Mouse (Mus musculus) Patski (cell line): Measurements from ENCODE around the gene Il34. TPM values are rescaled to one million over a fixed set of nuclear protein-coding genes. Genes with fewer than 3 reads are reported as not detected.
A peak's percentile ranks its signal among the peaks of the same experiment; 100 is the strongest.

Source experiments
- ATAC-seq: fragments of 100-300 bp; one replicate; pipeline ENCODE4 v1.8.0; 2021
- CTCF ChIA-PET: fragments of 350-600 bp; sonication (Branson Sonifier 250); formaldehyde crosslinking; loops from one replicate; lab custom pipeline; 2022; ENCODE audit warnings: inconsistent platforms; lab: Charles Lee
- POLR2A ChIA-PET: fragments of 350-600 bp; sonication (Branson Sonifier 250); formaldehyde crosslinking; loops from one replicate; lab custom pipeline; 2022; ENCODE audit warnings: antibody characterized with exemption, inconsistent platforms; lab: Charles Lee
- DNase-seq: peaks from one replicate; pipeline ENCODE4 v3.0.0-alpha.2; 2011; ENCODE audit warnings: low read depth, low spot score
- H3K27me3 ChIP-seq: fragments of 371-371 bp; one replicate; pipeline ENCODE4 v1.5.1; 2021
- CTCF ChIP-seq: fragments of 100-300 bp; IDR thresholded peaks from one replicate; pipeline ENCODE4 v1.5.1; 2021
- in situ Hi-C: fragments of 300-500 bp; cut with MboI; formaldehyde crosslinking; loops from 3 replicates; pipeline ENCODE4 v1.11.1; 2018; ENCODE audit warnings: low pct_unique_long_range_greater_than_20kb, mixed read lengths
- polyA plus RNA-seq: library from polyadenylated mRNA; unstranded; gene quantifications from one replicate; pipeline ENCODE4 v1.2.3, GENCODE M21; 2021

Il34 gene
- polyA plus RNA-seq, 1 experiment from 2014 or later = 35.6 TPM

- no peaks in the 10 kb centered on the region for H3K27me3 ChIP-seq
- ChIA-PET POLR2A (interaction anchor here (1.3 to 2.0 kb wide), 2 partner anchors 10 to 14 kb away, joined by 3 to 10 read pairs; no protein-coding TSS in a partner anchor), CTCF (no interaction called here)
- in situ Hi-C loops = no loop called here
- TF ChIP-seq CTCF = no peak
- peak; percentile 78 for ATAC-seq
- DNase-seq = no peak
Observed at GRCm38 (mm10) chr8:110802988-110803387, 2.7 kb downstream of the Il34 start.

GRCm38 (mm10) chr8:110797086-110797485, 8.6 kb downstream of the Il34 start:
- no peak for TF ChIP-seq CTCF
- ChIA-PET POLR2A (no interaction called here), CTCF (no interaction called here)
- DNase-seq (no peak), ATAC-seq (no peak)
- in situ Hi-C loops = loop anchor here (25.0 kb wide), 1 partner anchor 940 kb away; the partner anchor contains the start of gene Bcar1
- H3K27me3 ChIP-seq = no peaks in the 10 kb centered on the region

GRCm38 (mm10) chr8:110794363-110794965, 11.3 kb downstream of the Il34 start:
- DNase-seq (no peak), ATAC-seq (no peak)
- H3K27me3 ChIP-seq = no peaks in the 10 kb centered on the region
- in situ Hi-C loops = loop anchor here (5.0 to 25.0 kb wide), 2 partner anchors 48 to 943 kb away; partner anchors contain the start of gene Bcar1
- ChIA-PET CTCF (interaction anchor here (0.9 to 2.8 kb wide), 6 partner anchors 11 to 49 kb away, joined by 3 to 9 read pairs (median 4); partner anchors contain the start of gene Il34), POLR2A (interaction anchor here (0.6 to 3.4 kb wide), 8 partner anchors 12 to 52 kb away, joined by 3 to 23 read pairs (median 6); partner anchors contain the start of genes Cog4, Il34 and Sf3b3)
- TF ChIP-seq CTCF = no peak

- CTCF ChIA-PET = interaction anchor here (0.7 to 2.8 kb wide), 11 partner anchors 12 to 49 kb away, joined by 3 to 9 read pairs (median 3); partner anchors contain the start of gene Il34
- in situ Hi-C loops = loop anchor here (5.0 to 25.0 kb wide), 2 partner anchors 48 to 943 kb away; partner anchors contain the start of gene Bcar1
- DNase-seq = peak; percentile 95
Observed at GRCm38 (mm10) chr8:110793936-110794335, 11.8 kb downstream of the Il34 start.

GRCm38 (mm10) chr8:110793511-110793910, 12.2 kb downstream of the Il34 start:
- CTCF ChIA-PET = interaction anchor here (0.7 to 2.8 kb wide), 11 partner anchors 8 to 50 kb away, joined by 3 to 9 read pairs (median 3); partner anchors contain the start of gene Il34
- no peak for TF ChIP-seq CTCF
- in situ Hi-C loops = loop anchor here (5.0 to 25.0 kb wide), 2 partner anchors 49 to 944 kb away; partner anchors contain the start of gene Bcar1

More at GRCm38 (mm10) chr8:110793936-110794335, 11.8 kb downstream of the Il34 start:
- peak; percentile 65 for ATAC-seq
- POLR2A ChIA-PET = interaction anchor here (0.8 to 3.4 kb wide), 10 partner anchors 9 to 53 kb away, joined by 3 to 23 read pairs (median 6); partner anchors contain the start of genes Cog4, Il34 and Sf3b3
- TF ChIP-seq CTCF = no peak
- no peaks in the 10 kb centered on the region for H3K27me3 ChIP-seq

GRCm38 (mm10) chr8:110792574-110793200, 13.0 kb downstream of the Il34 start:
- ChIA-PET POLR2A (interaction anchor here (0.8 to 3.4 kb wide), 10 partner anchors 8 to 54 kb away, joined by 3 to 23 read pairs (median 6); partner anchors contain the start of genes Cog4, Il34 and Sf3b3), CTCF (interaction anchor here (0.8 to 2.8 kb wide), 9 partner anchors 9 to 43 kb away, joined by 3 to 9 read pairs (median 3); partner anchors contain the start of gene Il34)
- TF ChIP-seq CTCF = no peak

More at GRCm38 (mm10) chr8:110793511-110793910, 12.2 kb downstream of the Il34 start:
- POLR2A ChIA-PET = interaction anchor here (0.8 to 3.4 kb wide), 11 partner anchors 9 to 53 kb away, joined by 3 to 23 read pairs (median 6); partner anchors contain the start of genes Cog4, Il34 and Sf3b3
- ATAC-seq = peak; percentile 36
- H3K27me3 ChIP-seq = no peaks in the 10 kb centered on the region
- DNase-seq = no peak

GRCm38 (mm10) chr8:110791164-110791563, 14.6 kb downstream of the Il34 start:
- TF ChIP-seq CTCF = no peak
- DNase-seq = no peak

More at GRCm38 (mm10) chr8:110792574-110793200, 13.0 kb downstream of the Il34 start:
- in situ Hi-C loops = loop anchor here (5.0 to 25.0 kb wide), 2 partner anchors 50 to 945 kb away; partner anchors contain the start of gene Bcar1
- no peak for DNase-seq
- H3K27me3 ChIP-seq = no peaks in the 10 kb centered on the region
- peak; percentile 5 for ATAC-seq

DNA sequence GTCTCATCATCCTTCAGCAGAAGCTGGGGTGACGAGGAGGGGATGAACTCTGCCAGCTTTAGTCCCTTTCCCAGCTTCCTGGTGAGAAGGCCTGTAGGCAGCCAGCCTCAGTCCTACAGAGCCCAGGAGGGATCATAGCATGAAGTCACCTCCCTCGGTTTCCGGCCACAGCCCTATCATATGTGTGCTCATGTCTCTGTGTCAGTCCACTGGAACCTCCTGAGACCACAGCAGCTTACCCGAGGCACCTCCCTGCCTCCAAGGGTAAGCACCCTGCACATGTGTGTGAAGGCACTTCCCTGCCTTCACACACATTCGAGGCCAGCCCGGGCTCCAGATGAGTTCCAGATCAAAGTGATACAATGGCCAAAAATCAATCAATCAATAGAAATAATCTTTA, 15.5 kb downstream of the Il34 start:
- DNase-seq = no peak
- no peak for ATAC-seq
- H3K27me3 ChIP-seq = no peaks in the 10 kb centered on the region
- POLR2A ChIA-PET = interaction anchor here (1.0 to 3.2 kb wide), 5 partner anchors 17 to 49 kb away, joined by 3 to 13 read pairs (median 4); partner anchors contain the start of gene Il34
- CTCF ChIA-PET = interaction anchor here (1.2 to 2.0 kb wide), 4 partner anchors 16 to 40 kb away, joined by 3 to 7 read pairs (median 6); partner anchors contain the start of gene Il34
- in situ Hi-C loops = loop anchor here (5.0 to 25.0 kb wide), 2 partner anchors 52 to 947 kb away; partner anchors contain the start of gene Bcar1
- TF ChIP-seq CTCF = no peak

More at GRCm38 (mm10) chr8:110791164-110791563, 14.6 kb downstream of the Il34 start:
- in situ Hi-C loops = loop anchor here (5.0 to 25.0 kb wide), 2 partner anchors 51 to 946 kb away; partner anchors contain the start of gene Bcar1
- no peak for ATAC-seq
- POLR2A ChIA-PET = interaction anchor here (0.7 to 3.4 kb wide), 5 partner anchors 15 to 49 kb away, joined by 3 to 18 read pairs (median 4); partner anchors contain the start of gene Il34
- no peaks in the 10 kb centered on the region for H3K27me3 ChIP-seq
- CTCF ChIA-PET = interaction anchor here (0.9 kb wide), 1 partner anchor 49 kb away, joined by 3 read pairs; no protein-coding TSS in a partner anchor

DNA sequence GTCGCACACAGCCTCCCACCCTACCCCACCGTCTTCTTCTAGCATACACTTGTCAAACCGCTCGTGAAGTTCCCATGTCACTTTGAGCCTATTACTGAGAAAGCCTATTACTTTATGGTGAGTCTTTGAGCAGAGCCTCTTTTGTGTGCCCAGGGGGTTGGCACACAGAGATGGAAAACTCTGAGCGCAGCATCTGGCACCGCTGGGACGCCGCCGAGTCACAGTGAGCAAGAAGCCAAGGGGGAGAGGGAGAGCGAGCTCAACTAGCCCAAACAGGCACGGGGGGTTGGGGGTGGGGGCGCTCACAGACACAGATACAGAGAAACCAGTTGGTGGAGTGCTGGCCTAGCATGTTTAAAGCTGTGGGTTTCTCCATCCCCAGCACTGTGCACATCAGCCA, 16.2 kb downstream of the Il34 start:
- ATAC-seq = no peak
- TF ChIP-seq CTCF = no peak
- H3K27me3 ChIP-seq = no peaks in the 10 kb centered on the region
- CTCF ChIA-PET = interaction anchor here (1.2 to 2.0 kb wide), 4 partner anchors 17 to 40 kb away, joined by 3 to 7 read pairs (median 6); partner anchors contain the start of gene Il34
- in situ Hi-C loops = loop anchor here (25.0 kb wide), 1 partner anchor 948 kb away; the partner anchor contains the start of gene Bcar1
- DNase-seq = no peak
- POLR2A ChIA-PET = interaction anchor here (1.0 to 3.2 kb wide), 6 partner anchors 9 to 39 kb away, joined by 3 to 13 read pairs (median 4); partner anchors contain the start of gene Il34
